Mouse (Mus musculus): ENCODE results near the gene Babam2. TPM values are rescaled to one million over a fixed set of nuclear protein-coding genes. Genes with fewer than 3 reads are reported as not detected.

Babam2 gene
- polyA plus RNA-seq, 1 experiment from 2014 or later = 50.6 TPM

- Histone ChIP-seq H3K36me3 (no peaks in the 10 kb centered on the region), H3K4me3 (replicated peaks) (no peak overlapping the region), H3K27me3 (no peaks in the 10 kb centered on the region), H3K4me2 (replicated peaks) (no peak overlapping the region), H3K9ac (no peak overlapping the region), H3K27ac (replicated peaks) (no peak overlapping the region), H3K9me3 (replicated peaks) (no peaks in the 10 kb centered on the region), H3K4me1 (peaks cover 8% of the 10 kb centered on the region)
- no peak for ATAC-seq (ENCODE audit: insufficient number of reproducible peaks, low FRiP score, low TSS enrichment, low read depth)
- 59% methylated on average over 4 of the region's 4 CpGs for WGBS
Measured at GRCm38 (mm10) chr5:31997189-31997954, 299.9 kb downstream of the Babam2 start.

GRCm38 (mm10) chr5:31998806-31999205, 301.3 kb downstream of the Babam2 start:
- no peaks in the 10 kb centered on the region for H3K27me3 ChIP-seq
- no peaks in the 10 kb centered on the region for H3K36me3 ChIP-seq
- ATAC-seq (ENCODE audit: insufficient number of reproducible peaks, low FRiP score, low TSS enrichment, low read depth) = no peak
- peaks cover 8% of the 10 kb centered on the region for H3K4me1 ChIP-seq
- H3K27ac ChIP-seq (replicated peaks) = no peak overlapping the region
- H3K9me3 ChIP-seq (replicated peaks) = no peaks in the 10 kb centered on the region
- WGBS = 76% methylated on average over 2 of the region's 2 CpGs
- H3K9ac ChIP-seq = no peak overlapping the region
- no peak overlapping the region for H3K4me2 ChIP-seq (replicated peaks)
- H3K4me3 ChIP-seq (replicated peaks) = no peak overlapping the region

GRCm38 (mm10) chr5:32000076-32000475, 302.6 kb downstream of the Babam2 start:
- peaks cover 8% of the 10 kb centered on the region for H3K4me1 ChIP-seq
- no peak overlapping the region for H3K4me3 ChIP-seq (replicated peaks)
- no peak overlapping the region for H3K9ac ChIP-seq
- 42% methylated on average over 3 of the region's 3 CpGs for WGBS
- H3K9me3 ChIP-seq (replicated peaks) = no peaks in the 10 kb centered on the region
- no peak for ATAC-seq (ENCODE audit: insufficient number of reproducible peaks, low FRiP score, low TSS enrichment, low read depth)
- H3K36me3 ChIP-seq = no peaks in the 10 kb centered on the region
- no peaks in the 10 kb centered on the region for H3K27me3 ChIP-seq
- no peak overlapping the region for H3K4me2 ChIP-seq (replicated peaks)
- no peak overlapping the region for H3K27ac ChIP-seq (replicated peaks)

GRCm38 (mm10) chr5:32001266-32001665, 303.8 kb downstream of the Babam2 start:
- Histone ChIP-seq H3K4me2 (replicated peaks) (no peak overlapping the region), H3K4me3 (replicated peaks) (no peak overlapping the region), H3K4me1 (peaks cover 8% of the 10 kb centered on the region), H3K9me3 (replicated peaks) (no peaks in the 10 kb centered on the region), H3K27ac (replicated peaks) (no peak overlapping the region), H3K36me3 (no peaks in the 10 kb centered on the region), H3K27me3 (no peaks in the 10 kb centered on the region), H3K9ac (no peak overlapping the region)
- ATAC-seq (ENCODE audit: insufficient number of reproducible peaks, low FRiP score, low TSS enrichment, low read depth) = no peak
- 83% methylated on average over 9 of the region's 9 CpGs for WGBS

- no peak for ATAC-seq (ENCODE audit: insufficient number of reproducible peaks, low FRiP score, low TSS enrichment, low read depth)
- Histone ChIP-seq H3K4me2 (replicated peaks) (no peak overlapping the region), H3K9ac (no peak overlapping the region), H3K4me1 (peaks cover 8% of the 10 kb centered on the region), H3K9me3 (replicated peaks) (no peaks in the 10 kb centered on the region), H3K27me3 (no peaks in the 10 kb centered on the region), H3K36me3 (no peaks in the 10 kb centered on the region), H3K27ac (replicated peaks) (no peak overlapping the region), H3K4me3 (replicated peaks) (no peak overlapping the region)
- 57% methylated on average over 3 of the region's 3 CpGs for WGBS
Measured at GRCm38 (mm10) chr5:32001771-32002170, 304.3 kb downstream of the Babam2 start.

GRCm38 (mm10) chr5:32008401-32008800, 310.9 kb downstream of the Babam2 start:
- 41% methylated on average over 3 of the region's 3 CpGs for WGBS
- Histone ChIP-seq H3K27me3 (no peaks in the 10 kb centered on the region), H3K9me3 (replicated peaks) (no peaks in the 10 kb centered on the region), H3K9ac (no peak overlapping the region), H3K4me1 (peaks cover 6% of the 10 kb centered on the region; the same call in 1 of the 2 replicates), H3K27ac (replicated peaks) (no peak overlapping the region), H3K4me2 (replicated peaks) (no peak overlapping the region), H3K36me3 (no peaks in the 10 kb centered on the region), H3K4me3 (replicated peaks) (no peak overlapping the region)
- no peak for ATAC-seq (ENCODE audit: insufficient number of reproducible peaks, low FRiP score, low TSS enrichment, low read depth)

GRCm38 (mm10) chr5:32010056-32010455, 312.6 kb downstream of the Babam2 start:
- ATAC-seq (ENCODE audit: insufficient number of reproducible peaks, low FRiP score, low TSS enrichment, low read depth) = no peak
- no peak overlapping the region for H3K4me3 ChIP-seq (replicated peaks)
- WGBS = 87% methylated on average over 4 of the region's 4 CpGs
- no peaks in the 10 kb centered on the region for H3K9me3 ChIP-seq (replicated peaks)
- H3K4me2 ChIP-seq (replicated peaks) = no peak overlapping the region
- no peak overlapping the region for H3K9ac ChIP-seq
- no peaks in the 10 kb centered on the region for H3K36me3 ChIP-seq
- peaks cover 6% of the 10 kb centered on the region; the same call in 1 of the 2 replicates for H3K4me1 ChIP-seq
- H3K27ac ChIP-seq (replicated peaks) = no peak overlapping the region
- no peaks in the 10 kb centered on the region for H3K27me3 ChIP-seq

- peaks cover 6% of the 10 kb centered on the region; the same call in 1 of the 2 replicates for H3K4me1 ChIP-seq
- no peak overlapping the region for H3K4me3 ChIP-seq (replicated peaks)
- H3K27ac ChIP-seq (replicated peaks) = no peak overlapping the region
- H3K9ac ChIP-seq = no peak overlapping the region
- no peak overlapping the region for H3K4me2 ChIP-seq (replicated peaks)
- no peaks in the 10 kb centered on the region for H3K9me3 ChIP-seq (replicated peaks)
- 69% methylated on average over 2 of the region's 2 CpGs for WGBS
- no peaks in the 10 kb centered on the region for H3K36me3 ChIP-seq
- no peaks in the 10 kb centered on the region for H3K27me3 ChIP-seq
- ATAC-seq (ENCODE audit: insufficient number of reproducible peaks, low FRiP score, low TSS enrichment, low read depth) = no peak
Measured at GRCm38 (mm10) chr5:32013053-32013452, 315.6 kb downstream of the Babam2 start.

- H3K4me2 ChIP-seq (replicated peaks) = no peak overlapping the region
- no peaks in the 10 kb centered on the region for H3K4me1 ChIP-seq
- no peaks in the 10 kb centered on the region for H3K27me3 ChIP-seq
- H3K4me3 ChIP-seq (replicated peaks) = no peak overlapping the region
- no peaks in the 10 kb centered on the region for H3K36me3 ChIP-seq
- no peak for ATAC-seq (ENCODE audit: insufficient number of reproducible peaks, low FRiP score, low TSS enrichment, low read depth)
- no peak overlapping the region for H3K27ac ChIP-seq (replicated peaks)
- WGBS = 83% methylated on average over 7 of the region's 7 CpGs
- H3K9me3 ChIP-seq (replicated peaks) = no peaks in the 10 kb centered on the region
- no peak overlapping the region for H3K9ac ChIP-seq
Measured at GRCm38 (mm10) chr5:32014786-32015185, 317.3 kb downstream of the Babam2 start.

- WGBS = 70% methylated on average over 9 of the region's 9 CpGs
Measured at GRCm38 (mm10) chr5:32015949-32016478, 318.5 kb downstream of the Babam2 start.

GRCm38 (mm10) chr5:32017686-32018085, 320.2 kb downstream of the Babam2 start:
- Histone ChIP-seq H3K36me3 (no peaks in the 10 kb centered on the region), H3K4me2 (replicated peaks) (no peak overlapping the region), H3K27ac (replicated peaks) (no peak overlapping the region), H3K4me1 (no peaks in the 10 kb centered on the region), H3K9me3 (replicated peaks) (no peaks in the 10 kb centered on the region), H3K4me3 (replicated peaks) (no peak overlapping the region), H3K27me3 (no peaks in the 10 kb centered on the region), H3K9ac (no peak overlapping the region)
- no peak for ATAC-seq (ENCODE audit: insufficient number of reproducible peaks, low FRiP score, low TSS enrichment, low read depth)
- 60% methylated on average over 3 of the region's 3 CpGs for WGBS

More at GRCm38 (mm10) chr5:32015949-32016478, 318.5 kb downstream of the Babam2 start:
- Histone ChIP-seq H3K9ac (no peak overlapping the region), H3K4me1 (no peaks in the 10 kb centered on the region), H3K27me3 (no peaks in the 10 kb centered on the region), H3K9me3 (replicated peaks) (no peaks in the 10 kb centered on the region), H3K27ac (replicated peaks) (no peak overlapping the region), H3K4me2 (replicated peaks) (no peak overlapping the region), H3K4me3 (replicated peaks) (no peak overlapping the region), H3K36me3 (no peaks in the 10 kb centered on the region)
- no peak for ATAC-seq (ENCODE audit: insufficient number of reproducible peaks, low FRiP score, low TSS enrichment, low read depth)

GRCm38 (mm10) chr5:32018276-32018675, 320.8 kb downstream of the Babam2 start:
- Histone ChIP-seq H3K27me3 (no peaks in the 10 kb centered on the region), H3K9ac (no peak overlapping the region), H3K4me1 (no peaks in the 10 kb centered on the region), H3K4me3 (replicated peaks) (no peak overlapping the region), H3K27ac (replicated peaks) (no peak overlapping the region), H3K4me2 (replicated peaks) (no peak overlapping the region), H3K36me3 (no peaks in the 10 kb centered on the region), H3K9me3 (replicated peaks) (no peaks in the 10 kb centered on the region)
- 80% methylated on average over 2 of the region's 2 CpGs for WGBS
- no peak for ATAC-seq (ENCODE audit: insufficient number of reproducible peaks, low FRiP score, low TSS enrichment, low read depth)

All from embryonic facial prominence, embryonic 15.5 days (tissue).